Mouse (Mus musculus) testis, adult 2 months (tissue): ENCODE measurements around the gene Olfr263. TPM values are rescaled to one million over a fixed set of nuclear protein-coding genes. Genes with fewer than 3 reads are reported as not detected.
"Not testable (repeated sequence)": the region's sequence is repeated elsewhere in the genome, so short reads cannot be mapped to it uniquely, and the experiment has no call there.

ENCODE experiments used
- H3K27ac ChIP-seq: fragments of 200-500 bp; 2 replicates; pipeline ENCODE4 v1.5.1; 2012; ENCODE audit warnings: low read depth, low read length; ENCODE audit not compliant: control insufficient read depth, insufficient read depth
- H3K27me3 ChIP-seq: fragments of 200-500 bp; 2 replicates; pipeline ENCODE4 v1.6.1; 2012; ENCODE audit warnings: mild to moderate bottlenecking, low read length, moderate library complexity; ENCODE audit not compliant: control insufficient read depth, insufficient read depth
- H3K36me3 ChIP-seq: fragments of 200-500 bp; 2 replicates; pipeline ENCODE4 v1.6.1; 2012; ENCODE audit warnings: mild to moderate bottlenecking, low read length; ENCODE audit not compliant: control insufficient read depth, insufficient read depth
- H3K4me1 ChIP-seq: fragments of 200-500 bp; 2 replicates; pipeline ENCODE4 v1.6.1; 2012; ENCODE audit warnings: low read length; ENCODE audit not compliant: control insufficient read depth, insufficient read depth
- H3K4me3 ChIP-seq: fragments of 200-500 bp; 2 replicates; pipeline ENCODE4 v1.5.1; 2012; ENCODE audit warnings: low read depth, mild to moderate bottlenecking, low read length, moderate library complexity, mixed read lengths; ENCODE audit not compliant: control insufficient read depth
- CTCF ChIP-seq: fragments of 200-500 bp; IDR thresholded peaks from 2 replicates; pipeline ENCODE4 v1.5.1; 2012; ENCODE audit warnings: low read depth, mild to moderate bottlenecking, inconsistent platforms, low read length, moderate library complexity; ENCODE audit not compliant: control insufficient read depth, insufficient read depth, insufficient replicate concordance
- POLR2A ChIP-seq: fragments of 200-500 bp; IDR thresholded peaks from 2 replicates; pipeline ENCODE4 v1.6.1; 2012; ENCODE audit warnings: low read depth, mild to moderate bottlenecking, inconsistent platforms, low read length, moderate library complexity; ENCODE audit not compliant: control insufficient read depth
- polyA plus RNA-seq: library from polyadenylated mRNA; depleted of rRNA; stranded (reverse); fragments of >200 nt; gene quantifications from 2 replicates; pipeline ENCODE4 v1.2.3, GENCODE M21; 2012; rRNA removed

Gene Olfr263
- not detected in 2 replicates for polyA plus RNA-seq

- H3K4me3 ChIP-seq, H3K27me3 ChIP-seq, H3K27ac ChIP-seq, H3K4me1 ChIP-seq, H3K36me3 ChIP-seq: not testable (repeated sequence)
Measured at GRCm38 (mm10) chr13:21129339-21129738, at the start of gene Olfr263. TSS of gene Olfr263 (plus strand) at chr13:21129639.

- Histone ChIP-seq H3K27ac (no peak overlapping the region), H3K4me3 (no peak overlapping the region), H3K4me1 (no peaks in the 10 kb centered on the region), H3K36me3 (no peaks in the 10 kb centered on the region), H3K27me3 (no peaks in the 10 kb centered on the region)
- TF ChIP-seq CTCF = no peak
- no peak for TF ChIP-seq POLR2A
Measured at GRCm38 (mm10) chr13:21082686-21083085, 46.8 kb upstream of the Olfr263 start.

- Histone ChIP-seq H3K36me3 (no peaks in the 10 kb centered on the region), H3K4me1 (no peaks in the 10 kb centered on the region), H3K4me3 (no peak overlapping the region), H3K27ac (no peak overlapping the region), H3K27me3 (no peaks in the 10 kb centered on the region)
- no peak for TF ChIP-seq CTCF
- no peak for TF ChIP-seq POLR2A
Measured at GRCm38 (mm10) chr13:21109759-21110158, 19.7 kb upstream of the Olfr263 start.

- no peaks in the 10 kb centered on the region for H3K36me3 ChIP-seq
- H3K4me3 ChIP-seq = no peak overlapping the region
- TF ChIP-seq CTCF = no peak
- no peak for TF ChIP-seq POLR2A
- no peaks in the 10 kb centered on the region for H3K4me1 ChIP-seq
- H3K27me3 ChIP-seq = no peaks in the 10 kb centered on the region
- no peak overlapping the region for H3K27ac ChIP-seq
Measured at GRCm38 (mm10) chr13:21110441-21110840, 19.0 kb upstream of the Olfr263 start.

GRCm38 (mm10) chr13:21111183-21111582, 18.3 kb upstream of the Olfr263 start, which contains the start of gene Olfr1369-ps1:
TSS of gene Olfr1369-ps1 (plus strand) at chr13:21111483.
- not testable (repeated sequence) for H3K27ac ChIP-seq, H3K36me3 ChIP-seq, H3K27me3 ChIP-seq, H3K4me3 ChIP-seq, H3K4me1 ChIP-seq

- H3K4me1 ChIP-seq = no peaks in the 10 kb centered on the region
- no peak for TF ChIP-seq POLR2A
- no peak for TF ChIP-seq CTCF
- H3K4me3 ChIP-seq = no peak overlapping the region
- no peak overlapping the region for H3K27ac ChIP-seq
- no peaks in the 10 kb centered on the region for H3K36me3 ChIP-seq
- no peaks in the 10 kb centered on the region for H3K27me3 ChIP-seq
Measured at GRCm38 (mm10) chr13:21114121-21114520, 15.3 kb upstream of the Olfr263 start.

GRCm38 (mm10) chr13:21142421-21142820, 13.0 kb downstream of the Olfr263 start:
- Histone ChIP-seq H3K4me3 (no peak overlapping the region), H3K27ac (no peak overlapping the region), H3K27me3 (no peaks in the 10 kb centered on the region), H3K36me3 (no peaks in the 10 kb centered on the region), H3K4me1 (no peaks in the 10 kb centered on the region)
- no peak for TF ChIP-seq POLR2A
- no peak for TF ChIP-seq CTCF

GRCm38 (mm10) chr13:21145767-21146166, 16.3 kb downstream of the Olfr263 start, which contains the start of gene Olfr1368:
TSS of gene Olfr1368 (minus strand) at chr13:21145867.
- no peak within 1 kb of the TSS for H3K27ac ChIP-seq
- H3K4me3 ChIP-seq = no peak within 1 kb of the TSS
- TF ChIP-seq CTCF = no peak
- TF ChIP-seq POLR2A = no peak
- no peaks in the 10 kb centered on the region for H3K4me1 ChIP-seq
- no peaks in the 10 kb centered on the region for H3K36me3 ChIP-seq
- no peaks in the 10 kb centered on the region for H3K27me3 ChIP-seq
